Mouse (Mus musculus) MEL (cell line): ENCODE data around the gene Trim63. TPM values are rescaled to one million over a fixed set of nuclear protein-coding genes. Genes with fewer than 3 reads are reported as not detected.

ENCODE experiments used
- DNase-seq: peaks from one replicate; pipeline ENCODE4 v3.0.0; 2011; ENCODE audit warnings: low read depth, low spot score
- H3K27ac ChIP-seq: 2 replicates; pipeline ENCODE4 v1.5.1; 2012; ENCODE audit warnings: low read depth, mild to moderate bottlenecking, control low read depth, low read length, moderate library complexity; ENCODE audit not compliant: control insufficient read depth
- H3K27me3 ChIP-seq, 2 experiments: fragments of 150-350 bp in 1 of 2; sonication (generic) in 1 of 2; 2 replicates each; pipeline ENCODE4 v1.6.1; 2012; ENCODE audit warnings: low read length in 2 of 2, mild to moderate bottlenecking in 2 of 2, improper control_type of control experiment in 1 of 2, moderate library complexity in 1 of 2; ENCODE audit not compliant: insufficient read depth in 2 of 2, control insufficient read depth in 1 of 2
- H3K36me3 ChIP-seq, 2 experiments: 2 replicates each; pipeline ENCODE4 v1.6.1; 2012 to 2014; ENCODE audit warnings: low read length in 2 of 2, improper control_type of control experiment in 1 of 2, inconsistent platforms in 1 of 2, mild to moderate bottlenecking in 1 of 2; ENCODE audit not compliant: insufficient read depth in 2 of 2, control insufficient read depth in 1 of 2
- H3K4me1 ChIP-seq, 2 experiments: fragments of 150-350 bp in 1 of 2; sonication (generic) in 1 of 2; 2 replicates each; pipeline ENCODE4 v1.6.1; 2012; ENCODE audit warnings: low read length in 2 of 2, improper control_type of control experiment in 1 of 2, mild to moderate bottlenecking in 1 of 2; ENCODE audit not compliant: insufficient read depth in 2 of 2, control insufficient read depth in 1 of 2
- H3K4me3 ChIP-seq, 2 experiments: fragments of 150-350 bp in 1 of 2; sonication (generic) in 1 of 2; 2 replicates each; pipeline ENCODE4 v1.5.1; 2012; ENCODE audit warnings: low read depth in 2 of 2, low read length in 2 of 2, mild to moderate bottlenecking in 2 of 2, moderate library complexity in 2 of 2, control low read depth in 1 of 2, improper control_type of control experiment in 1 of 2; ENCODE audit not compliant: control insufficient read depth in 1 of 2, insufficient read depth in 1 of 2
- H3K79me2 ChIP-seq: 2 replicates; pipeline ENCODE4 v1.6.1; 2012; ENCODE audit warnings: mild to moderate bottlenecking, low read length, moderate library complexity; ENCODE audit not compliant: control insufficient read depth, poor library complexity, insufficient read depth
- H3K9ac ChIP-seq: 2 replicates; pipeline ENCODE4 v1.6.1; 2012; ENCODE audit warnings: low read depth, mild to moderate bottlenecking, control low read depth, low read length, moderate library complexity; ENCODE audit not compliant: control insufficient read depth, poor library complexity, severe bottlenecking
- H3K9me3 ChIP-seq: fragments of 150-350 bp; sonication (generic); replicated peaks from 2 replicates; pipeline ENCODE4 v1.6.1; 2012; ENCODE audit warnings: mild to moderate bottlenecking, low read length, improper control_type of control experiment, moderate library complexity; ENCODE audit not compliant: insufficient read depth
- BHLHE40 ChIP-seq: IDR thresholded peaks from 2 replicates; pipeline ENCODE4 v1.6.1; 2012; ENCODE audit warnings: low read depth, mild to moderate bottlenecking, inconsistent platforms, low read length, improper control_type of control experiment, borderline replicate concordance
- CTCF ChIP-seq, 3 experiments: IDR thresholded peaks in 2 of 3; conservative IDR thresholded peaks in 1 of 3; 2 replicates each; pipeline ENCODE4 v1.5.1; 2011 to 2012; ENCODE audit warnings: low read length in 3 of 3, low read depth in 2 of 3, mild to moderate bottlenecking in 2 of 3, improper control_type of control experiment in 1 of 3, inconsistent platforms in 1 of 3, mixed read lengths in 1 of 3, moderate library complexity in 1 of 3; ENCODE audit not compliant: control insufficient read depth in 1 of 3, insufficient read depth in 1 of 3, poor library complexity in 1 of 3, severe bottlenecking in 1 of 3
- EP300 ChIP-seq, 2 experiments: IDR thresholded peaks; 2 replicates each; pipeline ENCODE4 v1.6.1; 2011; ENCODE audit warnings: improper control_type of control experiment in 2 of 2, low read length in 2 of 2, low read depth in 1 of 2, mild to moderate bottlenecking in 1 of 2
- ETS1 ChIP-seq: IDR thresholded peaks from 2 replicates; pipeline ENCODE4 v1.6.1; 2012; ENCODE audit warnings: low read depth, mild to moderate bottlenecking, inconsistent platforms, low read length, improper control_type of control experiment, moderate library complexity
- GABPA ChIP-seq: IDR thresholded peaks from 2 replicates; pipeline ENCODE4 v1.6.1; 2012; ENCODE audit warnings: low read depth, mild to moderate bottlenecking, inconsistent platforms, low read length, improper control_type of control experiment, moderate library complexity
- HCFC1 ChIP-seq: IDR thresholded peaks from 2 replicates; pipeline ENCODE4 v1.6.1; 2012; ENCODE audit warnings: low read depth, mild to moderate bottlenecking, inconsistent platforms, low read length, improper control_type of control experiment, moderate library complexity
- JUND ChIP-seq: IDR thresholded peaks from 2 replicates; pipeline ENCODE4 v1.6.1; 2011; ENCODE audit warnings: low read depth, mild to moderate bottlenecking, improper control_type of control experiment, low read length
- MAX ChIP-seq: IDR thresholded peaks from 2 replicates; pipeline ENCODE4 v1.6.1; 2011; ENCODE audit warnings: low read length, improper control_type of control experiment
- MEF2A ChIP-seq: IDR thresholded peaks from 2 replicates; pipeline ENCODE4 v1.6.1; 2014; ENCODE audit warnings: low read depth, mild to moderate bottlenecking, inconsistent platforms, low read length, improper control_type of control experiment; ENCODE audit not compliant: poor library complexity, insufficient replicate concordance, severe bottlenecking; ENCODE audit errors: extremely low read depth
- MXI1 ChIP-seq: IDR thresholded peaks from 2 replicates; pipeline ENCODE4 v1.6.1; 2011; ENCODE audit warnings: mild to moderate bottlenecking, low read depth, low read length, improper control_type of control experiment
- MYB ChIP-seq: IDR thresholded peaks from 2 replicates; pipeline ENCODE4 v1.6.1; 2011; ENCODE audit warnings: mild to moderate bottlenecking, low read depth, low read length, improper control_type of control experiment
- NELFE ChIP-seq: IDR thresholded peaks from 2 replicates; pipeline ENCODE4 v1.6.1; 2011; ENCODE audit warnings: low read depth, low read length, improper control_type of control experiment
- NRF1 ChIP-seq: IDR thresholded peaks from 2 replicates; pipeline ENCODE4 v1.6.1; 2014; ENCODE audit warnings: low read depth, mild to moderate bottlenecking, inconsistent platforms, low read length, improper control_type of control experiment, moderate library complexity; ENCODE audit not compliant: poor library complexity, insufficient read depth, severe bottlenecking
- RAD21 ChIP-seq: IDR thresholded peaks from 2 replicates; pipeline ENCODE4 v1.6.1; 2011; ENCODE audit warnings: mild to moderate bottlenecking, low read depth, low read length, improper control_type of control experiment
- RCOR1 ChIP-seq: IDR thresholded peaks from 2 replicates; pipeline ENCODE4 v1.6.1; 2012; ENCODE audit warnings: low read depth, mild to moderate bottlenecking, inconsistent platforms, low read length, improper control_type of control experiment
- TCF12 ChIP-seq: IDR thresholded peaks from 2 replicates; pipeline ENCODE4 v1.6.1; 2014; ENCODE audit warnings: low read depth, mild to moderate bottlenecking, inconsistent platforms, low read length, improper control_type of control experiment, moderate library complexity
- UBTF ChIP-seq: IDR thresholded peaks from 2 replicates; pipeline ENCODE4 v1.6.1; 2012; ENCODE audit warnings: low read depth, mild to moderate bottlenecking, inconsistent platforms, low read length, improper control_type of control experiment, moderate library complexity, borderline replicate concordance; ENCODE audit not compliant: insufficient read depth
- USF1 ChIP-seq: IDR thresholded peaks from 2 replicates; pipeline ENCODE4 v1.6.1; 2014; ENCODE audit warnings: low read depth, mild to moderate bottlenecking, inconsistent platforms, low read length, improper control_type of control experiment, moderate library complexity
- USF2 ChIP-seq, 2 experiments: IDR thresholded peaks; 2 replicates each; pipeline ENCODE4 v1.6.1; 2011 to 2012; ENCODE audit warnings: improper control_type of control experiment in 2 of 2, low read length in 2 of 2, borderline replicate concordance in 1 of 2, inconsistent platforms in 1 of 2, low read depth in 1 of 2, mild to moderate bottlenecking in 1 of 2; ENCODE audit not compliant: insufficient read depth in 1 of 2
- ZC3H11A ChIP-seq: IDR thresholded peaks from 2 replicates; pipeline ENCODE4 v1.6.1; 2012; ENCODE audit warnings: low read depth, mild to moderate bottlenecking, inconsistent platforms, low read length, improper control_type of control experiment
- ZKSCAN1 ChIP-seq: IDR thresholded peaks from 2 replicates; pipeline ENCODE4 v1.6.1; 2012; ENCODE audit warnings: low read depth, mild to moderate bottlenecking, inconsistent platforms, low read length, improper control_type of control experiment, moderate library complexity
- ZNF384 ChIP-seq: IDR thresholded peaks from 2 replicates; pipeline ENCODE4 v1.6.1; 2012; ENCODE audit warnings: low read depth, mild to moderate bottlenecking, inconsistent platforms, low read length, improper control_type of control experiment
- polyA plus RNA-seq, 2 experiments: library from polyadenylated mRNA; stranded (reverse) in 1 of 2; unstranded in 1 of 2; fragments of >175 nt in 1 of 2; fragments of >200 nt in 1 of 2; gene quantifications; 2 replicates each; pipeline versions ENCODE4 v1.2.1 to v1.2.4; 2012; ENCODE audit warnings: low replicate concordance in 2 of 2, low read depth in 1 of 2; ENCODE audit not compliant: insufficient read length in 2 of 2, insufficient read depth in 1 of 2, missing spikeins in 1 of 2
- total RNA-seq: library from RNA; depleted of rRNA; stranded (reverse); fragments of 300-350 nt; gene quantifications from 2 replicates; pipeline ENCODE4 v1.2.3, GENCODE M21; 2012

Trim63 gene
- total and polyA plus RNA-seq, 3 experiments: not detected

DNA sequence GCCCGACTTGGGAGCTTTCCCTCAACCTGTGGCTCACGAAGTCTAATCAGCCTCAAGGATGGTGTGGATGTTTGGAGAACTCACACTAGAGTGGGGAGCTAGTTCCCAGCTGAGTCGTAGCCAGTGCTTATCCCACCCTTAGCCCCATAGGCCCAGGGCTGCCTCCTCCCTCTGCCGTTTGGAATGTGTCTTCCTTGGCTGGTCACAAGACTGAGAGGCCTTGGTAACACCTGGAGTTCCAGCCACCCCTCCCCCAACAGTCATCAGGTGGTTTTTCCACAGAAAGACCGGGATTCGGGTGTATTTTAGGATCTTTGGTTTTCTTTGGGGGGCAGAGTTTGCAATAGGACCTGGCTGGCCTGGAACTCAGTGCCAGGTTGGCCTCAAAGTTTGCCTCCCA, 35.7 kb downstream of the Trim63 start:
- TF ChIP-seq ZC3H11A (no peak), RCOR1 (no peak), BHLHE40 (no peak), ETS1 (no peak), MYB (no peak), USF2 (IDR thresholded peaks at IDR 0.05; ENCODE audit: borderline replicate concordance in 1 of 2, insufficient read depth in 1 of 2, low read depth in 1 of 2, low read length in 2 of 2) (no peak), ZNF384 (no peak), ZKSCAN1 (no peak), UBTF (no peak), MEF2A (no peak), TCF12 (no peak), NELFE (no peak), MXI1 (no peak), CTCF (IDR thresholded peaks at IDR 0.05 in 2 of 3, conservative IDR thresholded peaks at IDR 0.05 in 1 of 3; ENCODE audit: control insufficient read depth in 1 of 3, insufficient read depth in 1 of 3, low read depth in 2 of 3, low read length in 3 of 3, poor library complexity in 1 of 3, severe bottlenecking in 1 of 3) (no peak), RAD21 (no peak), MAX (no peak), JUND (no peak), EP300 (IDR thresholded peaks at IDR 0.05; ENCODE audit: low read depth in 1 of 2, low read length in 2 of 2) (no peak), USF1 (no peak)
- Histone ChIP-seq H3K4me1 (peaks cover 2 to 29% of the 10 kb centered on the region in 2 experiments; a peak in 3 of 4 replicates), H3K27me3 (no peaks in the 10 kb centered on the region)

DNA sequence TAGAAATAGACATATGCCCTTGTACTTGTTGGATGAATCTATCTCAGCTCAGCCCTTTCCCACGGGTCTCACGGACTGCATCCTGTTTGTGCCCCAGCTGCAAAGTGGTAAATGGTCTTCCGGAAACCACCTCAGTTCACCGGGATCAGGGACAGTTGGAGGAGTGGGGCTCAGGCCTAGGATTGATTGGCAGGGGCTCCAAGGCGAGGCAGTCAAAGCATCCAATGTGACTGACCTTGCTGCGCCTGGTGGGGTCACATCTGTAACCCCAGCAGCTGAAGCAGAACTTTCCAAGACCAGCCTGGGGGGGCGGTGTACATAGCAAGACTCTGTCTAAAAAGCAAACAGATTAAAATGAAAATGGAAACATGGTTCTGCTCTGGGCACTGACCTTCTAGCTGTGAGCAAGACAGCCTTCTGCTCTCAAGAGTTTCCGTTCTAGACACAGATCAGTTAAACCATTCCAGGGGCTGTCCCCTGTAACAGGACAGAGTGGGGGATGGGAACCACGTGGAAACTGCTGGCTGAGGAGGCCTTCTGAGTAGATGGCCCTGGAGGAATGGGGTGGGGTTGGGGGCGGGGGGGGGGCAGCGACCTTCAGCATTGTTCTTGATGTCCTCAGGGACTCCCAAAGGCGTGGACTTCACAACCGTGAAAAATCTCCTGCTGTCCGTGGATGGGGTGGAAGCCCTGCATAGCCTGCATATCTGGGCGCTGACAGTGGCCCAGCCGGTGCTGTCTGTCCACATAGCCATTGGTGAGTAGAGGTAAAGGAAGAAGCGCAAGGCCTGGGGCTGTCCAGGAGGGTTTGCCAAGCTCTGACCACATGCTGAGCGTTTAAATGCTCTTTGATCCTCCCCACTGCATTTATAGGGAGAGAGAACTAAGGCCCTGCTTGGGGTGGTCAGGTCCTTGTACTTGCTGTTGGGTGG, 36.7 kb downstream of the Trim63 start:
- Histone ChIP-seq H3K27ac (no peak overlapping the region), H3K4me3 (no peak overlapping the region), H3K79me2 (no peaks in the 10 kb centered on the region), H3K27me3 (no peaks in the 10 kb centered on the region), H3K9me3 (no peaks in the 10 kb centered on the region), H3K36me3 (peaks cover 0 to 8% of the 10 kb centered on the region in 2 experiments; a peak in 2 of 4 replicates), H3K4me1 (peaks cover 2 to 37% of the 10 kb centered on the region in 2 experiments; a peak in 3 of 4 replicates), H3K9ac (no peak overlapping the region)
- TF ChIP-seq ETS1: no peak
- no peak for TF ChIP-seq HCFC1
- TF ChIP-seq NRF1: no peak
- TF ChIP-seq UBTF: no peak
- no peak for TF ChIP-seq GABPA
- no peak for TF ChIP-seq JUND
- DNase-seq: no peak

More for the DNA sequence above, 35.7 kb downstream of the Trim63 start:
- Histone ChIP-seq H3K4me3 (no peak overlapping the region), H3K36me3 (peaks cover 0 to 8% of the 10 kb centered on the region in 2 experiments; a peak in 2 of 4 replicates), H3K9ac (no peak overlapping the region), H3K27ac (no peak overlapping the region), H3K79me2 (no peaks in the 10 kb centered on the region), H3K9me3 (no peaks in the 10 kb centered on the region)
- DNase-seq: no peak
